Mouse (Mus musculus) spleen, adult 12 weeks (tissue): Measurements from ENCODE around the gene Psmc3.
A peak's percentile ranks its signal among the peaks of the same experiment; 100 is the strongest.

Experiments
- DNase-seq: peaks from one replicate; pipeline ENCODE4 v3.0.0; 2022; ENCODE audit warnings: low spot score

Gene Psmc3

GRCm38 (mm10) chr2:91113334-91113733 is 59.5 kb downstream of the Psmc3 start:
- no peak for DNase-seq

- no peak for DNase-seq
Measured at GRCm38 (mm10) chr2:91113852-91114251, 60.0 kb downstream of the Psmc3 start.

GRCm38 (mm10) chr2:91114781-91115577 is 61.2 kb downstream of the Psmc3 start:
- peak; percentile 30 for DNase-seq

GRCm38 (mm10) chr2:91115578-91115970 is 61.8 kb downstream of the Psmc3 start:
- DNase-seq, result no peak
